Mouse (Mus musculus): Measurements from ENCODE around the gene Ubac2.

DNA sequence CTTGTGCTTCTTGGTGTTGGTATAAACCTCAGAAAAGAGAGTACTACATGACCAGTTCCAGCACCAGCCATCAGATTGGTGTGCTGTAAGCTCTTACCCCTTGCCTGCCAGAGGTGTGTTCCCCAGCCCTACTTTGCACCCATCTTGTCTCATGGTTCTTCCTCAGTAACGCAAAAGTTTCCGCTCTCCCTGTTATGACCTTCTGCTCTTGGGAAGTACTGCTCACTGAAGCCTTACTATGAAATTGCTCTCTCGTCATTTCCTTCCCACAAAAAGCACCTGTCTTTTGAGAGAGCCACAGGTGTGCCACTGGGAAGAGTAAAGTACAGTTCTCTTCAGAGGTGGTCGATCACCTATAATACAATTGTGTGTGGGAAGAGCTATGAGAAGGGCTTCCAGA, 151.4 kb downstream of the Ubac2 start:
- TF ChIP-seq EP300 (optimal IDR thresholded peaks at IDR 0.05) (no peak), CTCF (IDR thresholded peaks at IDR 0.05; ENCODE audit: low read depth) (no peak)
